Mouse (Mus musculus): ENCODE measurements around the gene Ccdc34. TPM values are rescaled to one million over a fixed set of nuclear protein-coding genes. Genes with fewer than 3 reads are reported as not detected.
A peak's percentile ranks its signal among the peaks of the same experiment; 100 is the strongest.

Gene Ccdc34
- polyA plus RNA-seq, 1 experiment from 2014 or later, result 33.5 TPM

DNA sequence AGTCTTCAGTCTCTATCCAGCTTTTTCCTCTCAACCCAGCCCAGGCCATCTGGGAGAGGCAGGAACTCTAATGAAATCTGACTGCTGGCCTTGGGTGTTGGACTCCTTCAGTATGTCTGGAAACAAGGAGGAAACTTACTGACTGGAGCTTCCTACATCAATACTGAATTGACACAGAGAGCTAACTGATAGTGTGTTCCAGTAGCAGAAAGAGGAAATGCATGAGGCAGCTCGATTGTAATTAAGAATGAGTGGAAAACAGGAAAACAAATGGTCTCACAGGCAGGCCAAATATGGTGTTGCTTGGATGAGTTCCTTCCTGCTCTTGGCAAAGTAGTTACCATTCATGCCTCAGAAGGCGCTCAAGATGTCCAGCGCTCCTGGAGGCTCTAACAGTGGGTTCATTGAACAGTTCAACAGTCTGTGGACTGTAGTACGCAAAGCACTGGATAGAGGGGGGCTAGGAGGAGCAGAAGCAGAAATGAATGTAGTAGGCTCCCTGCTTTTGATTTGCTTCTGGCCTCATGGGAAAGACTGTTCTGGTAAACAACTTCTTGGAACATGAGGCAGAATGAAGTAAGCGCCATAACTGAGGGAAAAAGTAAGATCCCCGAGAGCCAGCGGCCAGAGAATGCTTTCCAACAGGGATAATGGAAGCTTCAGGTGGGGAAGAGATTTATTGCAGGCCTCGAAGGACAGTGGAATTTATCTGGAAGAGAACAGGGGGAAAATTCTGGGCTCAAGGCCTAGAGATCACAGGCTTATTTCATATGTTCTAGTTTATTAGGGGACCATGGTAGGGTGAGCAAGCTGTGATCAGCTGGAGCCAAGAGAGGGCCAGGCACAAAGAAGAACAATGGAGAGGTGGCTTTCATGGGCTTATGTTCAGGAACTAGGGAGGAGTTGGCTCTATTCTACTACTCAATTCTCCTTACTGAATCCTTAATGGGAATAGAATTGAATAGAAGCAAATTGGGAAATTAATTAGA lies 193.2 kb downstream of the Ccdc34 start:
- peak; percentile 88 for ATAC-seq
- Histone ChIP-seq H3K9me3 (ENCODE audit: control insufficient read depth, low read length) (no peaks in the 10 kb centered on the region), H3K9ac (replicated peaks; ENCODE audit: low read depth, low read length) (no peak overlapping the region), H3K27me3 (replicated peaks; ENCODE audit: control insufficient read depth, insufficient read depth, low read length) (no peaks in the 10 kb centered on the region), H3K27ac (ENCODE audit: low read length) (no peak overlapping the region), H3K4me3 (replicated peaks; ENCODE audit: low read length) (no peak overlapping the region), H3K4me2 (ENCODE audit: low read length) (no peak overlapping the region), H3K4me1 (replicated peaks; ENCODE audit: control insufficient read depth, insufficient read depth, low read length) (0 out of 2 replicates have a peak, but pooled peaks cover 4% of the 10 kb centered on the region), H3K36me3 (ENCODE audit: control insufficient read depth, insufficient read depth) (no peaks in the 10 kb centered on the region)
- 75% methylated on average over 8 of the region's 8 CpGs for WGBS

DNA sequence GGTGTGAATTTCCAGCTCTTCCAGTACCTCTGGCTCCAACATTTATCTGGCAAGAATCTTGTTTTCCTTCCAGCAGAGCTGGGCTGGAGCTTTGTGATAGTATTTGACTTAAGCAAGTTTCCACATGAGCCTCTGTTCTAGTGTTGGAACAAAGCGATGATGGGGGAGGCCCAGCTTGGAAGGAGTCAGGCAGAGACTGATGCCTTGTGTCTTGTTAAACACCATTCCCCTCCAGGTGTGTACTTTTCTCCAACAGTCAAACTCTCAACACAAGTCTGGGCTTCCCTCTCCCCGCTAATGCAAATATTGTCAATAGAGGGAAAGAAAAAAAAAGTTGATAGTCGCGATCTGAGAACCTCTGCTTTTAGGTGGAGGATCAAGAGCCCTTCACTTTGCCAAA lies 196.7 kb downstream of the Ccdc34 start:
- Histone ChIP-seq H3K4me3 (replicated peaks; ENCODE audit: low read length) (no peak overlapping the region), H3K9ac (replicated peaks; ENCODE audit: low read depth, low read length) (no peak overlapping the region), H3K27me3 (replicated peaks; ENCODE audit: control insufficient read depth, insufficient read depth, low read length) (no peaks in the 10 kb centered on the region), H3K4me1 (replicated peaks; ENCODE audit: control insufficient read depth, insufficient read depth, low read length) (0 out of 2 replicates have a peak, but pooled peaks cover 4% of the 10 kb centered on the region), H3K9me3 (ENCODE audit: control insufficient read depth, low read length) (no peaks in the 10 kb centered on the region), H3K27ac (ENCODE audit: low read length) (no peak overlapping the region), H3K4me2 (ENCODE audit: low read length) (no peak overlapping the region), H3K36me3 (ENCODE audit: control insufficient read depth, insufficient read depth) (no peaks in the 10 kb centered on the region)
- no peak for ATAC-seq
- WGBS, result 92% methylated on average over 4 of the region's 4 CpGs

DNA sequence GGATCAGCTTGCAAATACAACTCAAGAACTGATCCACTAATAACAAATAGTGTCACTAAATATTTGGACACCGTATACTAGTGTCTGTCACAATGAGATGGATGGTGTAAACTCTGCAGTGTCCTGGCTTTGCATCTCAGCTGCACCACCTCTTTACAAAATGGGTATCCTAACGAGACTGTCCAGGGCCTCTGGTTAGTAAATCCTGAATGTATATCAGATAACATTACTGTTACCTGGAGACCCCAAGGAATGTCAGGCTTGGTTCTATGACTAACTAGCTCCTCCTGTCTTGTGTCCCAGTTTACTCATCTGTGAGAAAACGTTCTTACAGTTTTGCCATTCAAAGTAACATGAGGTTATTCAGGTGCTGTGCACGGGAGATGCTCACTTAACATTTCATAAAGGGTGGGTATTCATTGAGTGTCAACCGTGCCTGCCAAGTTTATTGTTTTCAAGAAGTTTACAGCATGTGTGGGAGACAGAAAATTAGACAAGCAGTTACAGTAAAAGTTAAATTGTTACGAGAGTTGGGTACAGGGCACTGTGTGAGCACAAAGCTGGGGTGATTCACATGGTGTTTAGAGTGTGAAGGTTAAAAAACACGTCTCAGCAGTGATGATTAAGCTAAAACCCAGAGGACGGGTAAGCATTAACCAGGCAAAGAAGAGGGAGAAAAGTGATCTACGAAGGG lies 197.5 kb downstream of the Ccdc34 start:
- H3K9ac ChIP-seq (replicated peaks; ENCODE audit: low read depth, low read length), result no peak overlapping the region
- 52% methylated on average over 9 of the region's 9 CpGs for WGBS
- no peak overlapping the region for H3K27ac ChIP-seq (ENCODE audit: low read length)
- no peak for ATAC-seq
- H3K4me3 ChIP-seq (replicated peaks; ENCODE audit: low read length), result no peak overlapping the region
- H3K36me3 ChIP-seq (ENCODE audit: control insufficient read depth, insufficient read depth), result no peaks in the 10 kb centered on the region
- H3K27me3 ChIP-seq (replicated peaks; ENCODE audit: control insufficient read depth, insufficient read depth, low read length), result no peaks in the 10 kb centered on the region
- no peak overlapping the region for H3K4me2 ChIP-seq (ENCODE audit: low read length)
- H3K9me3 ChIP-seq (ENCODE audit: control insufficient read depth, low read length), result no peaks in the 10 kb centered on the region
- H3K4me1 ChIP-seq (replicated peaks; ENCODE audit: control insufficient read depth, insufficient read depth, low read length), result 0 out of 2 replicates have a peak, but pooled peaks cover 4% of the 10 kb centered on the region

DNA sequence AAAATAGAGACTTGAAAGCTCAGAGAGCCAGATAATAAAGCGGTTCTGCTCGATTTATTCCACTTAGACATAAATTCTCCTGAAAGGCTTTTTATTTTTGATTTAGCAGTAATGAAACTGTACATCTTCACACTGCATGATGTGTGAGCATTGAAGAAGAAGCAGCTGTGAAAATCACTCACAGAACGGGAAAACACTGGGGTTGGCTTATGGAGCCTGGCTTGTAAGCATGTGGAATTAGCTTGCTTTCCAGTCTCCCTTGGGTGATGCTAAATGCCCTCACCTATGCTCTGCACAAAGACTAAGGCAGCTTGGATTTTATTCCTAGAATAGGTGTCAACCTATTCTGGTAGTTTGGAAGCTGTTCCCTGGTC lies 198.1 kb downstream of the Ccdc34 start:
- no peak for ATAC-seq
- Histone ChIP-seq H3K4me2 (ENCODE audit: low read length) (no peak overlapping the region), H3K27ac (ENCODE audit: low read length) (no peak overlapping the region), H3K9ac (replicated peaks; ENCODE audit: low read depth, low read length) (no peak overlapping the region), H3K9me3 (ENCODE audit: control insufficient read depth, low read length) (no peaks in the 10 kb centered on the region), H3K4me3 (replicated peaks; ENCODE audit: low read length) (no peak overlapping the region), H3K27me3 (replicated peaks; ENCODE audit: control insufficient read depth, insufficient read depth, low read length) (no peaks in the 10 kb centered on the region), H3K36me3 (ENCODE audit: control insufficient read depth, insufficient read depth) (no peaks in the 10 kb centered on the region), H3K4me1 (replicated peaks; ENCODE audit: control insufficient read depth, insufficient read depth, low read length) (0 out of 2 replicates have a peak, but pooled peaks cover under 1% of the 10 kb centered on the region)
- WGBS, result 80% methylated on average over 3 of the region's 3 CpGs

DNA sequence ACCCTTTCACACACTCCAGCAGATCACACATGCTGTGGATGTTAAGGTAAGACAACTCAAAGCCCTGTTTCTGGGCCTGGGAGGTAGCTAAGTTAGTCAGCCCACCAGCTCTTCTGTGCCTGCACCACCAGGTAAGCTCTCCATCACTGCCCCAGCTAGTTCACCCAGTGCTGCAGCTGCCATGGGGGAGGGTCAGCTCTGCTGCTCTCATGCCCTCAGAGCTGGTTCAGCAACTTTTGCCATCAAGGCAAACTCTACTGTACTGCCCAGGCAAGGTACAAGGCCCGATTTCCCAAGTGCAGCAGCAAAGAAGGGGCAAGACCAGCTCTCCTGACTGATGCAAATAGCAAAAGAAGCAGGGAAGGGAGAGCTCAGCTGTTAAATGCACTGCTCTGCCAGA lies 202.9 kb downstream of the Ccdc34 start:
- Histone ChIP-seq H3K4me2 (ENCODE audit: low read length) (no peak overlapping the region), H3K9me3 (ENCODE audit: control insufficient read depth, low read length) (no peaks in the 10 kb centered on the region), H3K27ac (ENCODE audit: low read length) (no peak overlapping the region), H3K9ac (replicated peaks; ENCODE audit: low read depth, low read length) (no peak overlapping the region), H3K4me1 (replicated peaks; ENCODE audit: control insufficient read depth, insufficient read depth, low read length) (no peaks in the 10 kb centered on the region), H3K27me3 (replicated peaks; ENCODE audit: control insufficient read depth, insufficient read depth, low read length) (no peaks in the 10 kb centered on the region), H3K36me3 (ENCODE audit: control insufficient read depth, insufficient read depth) (no peaks in the 10 kb centered on the region), H3K4me3 (replicated peaks; ENCODE audit: low read length) (no peak overlapping the region)
- 100% methylated on average over 1 of the region's 1 CpGs for WGBS
- no peak for ATAC-seq

DNA sequence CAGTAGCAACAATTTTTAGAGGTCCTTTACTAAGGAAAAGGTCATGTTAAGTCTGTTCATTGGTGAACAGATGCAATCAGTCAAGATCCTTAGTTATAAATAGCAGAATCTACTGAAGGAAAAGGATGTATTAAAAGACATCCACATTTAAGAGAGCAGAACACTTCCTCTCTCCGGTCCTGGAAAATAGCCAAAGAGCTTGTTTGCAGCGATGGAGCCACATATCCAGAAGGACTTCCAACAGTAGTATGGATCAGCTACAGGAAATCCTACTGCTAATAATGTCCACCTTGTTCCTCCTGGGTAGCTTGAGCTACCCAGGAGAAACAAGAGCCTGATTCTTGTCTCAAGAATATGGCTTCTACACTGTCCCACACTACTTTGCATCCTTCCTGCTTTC lies 205.2 kb downstream of the Ccdc34 start:
- H3K4me2 ChIP-seq (ENCODE audit: low read length), result no peak overlapping the region
- H3K4me1 ChIP-seq (replicated peaks; ENCODE audit: control insufficient read depth, insufficient read depth, low read length), result no peaks in the 10 kb centered on the region
- no peak overlapping the region for H3K9ac ChIP-seq (replicated peaks; ENCODE audit: low read depth, low read length)
- no peak for ATAC-seq
- no peak overlapping the region for H3K4me3 ChIP-seq (replicated peaks; ENCODE audit: low read length)
- no peak overlapping the region for H3K27ac ChIP-seq (ENCODE audit: low read length)
- H3K9me3 ChIP-seq (ENCODE audit: control insufficient read depth, low read length), result no peaks in the 10 kb centered on the region
- 90% methylated on average over 2 of the region's 2 CpGs for WGBS
- no peaks in the 10 kb centered on the region for H3K27me3 ChIP-seq (replicated peaks; ENCODE audit: control insufficient read depth, insufficient read depth, low read length)
- no peaks in the 10 kb centered on the region for H3K36me3 ChIP-seq (ENCODE audit: control insufficient read depth, insufficient read depth)

Other genes starting within 250 kb of the Ccdc34 start
- gene Lin7c, start 127.0 kb upstream of the Ccdc34 start, polyA plus RNA-seq (2015; fragmentation: Nextera tagmentation; extraction: Ambion mirVana), result 207 and 223 TPM in 2 replicates
- gene Lgr4, start 100.2 kb upstream of the Ccdc34 start, polyA plus RNA-seq (2015; fragmentation: Nextera tagmentation; extraction: Ambion mirVana), result 2.7 and 3.6 TPM in 2 replicates